In genomic region chr10:75708633-75708992, GRCm38 (mm10) we compare ENCODE assay signal across 7 mouse cellular contexts. TPM values are rescaled to one million over a fixed set of nuclear protein-coding genes. Genes with fewer than 3 reads are reported as not detected.
A peak's percentile ranks its signal among the peaks of the same experiment; 100 is the strongest.
DNase-seq lines count a peak whose midpoint lies in the region; ATAC-seq and TF ChIP-seq lines count a peak whose summit lies in the region.

No protein-coding gene starts in this region.

- no peak overlapping the region for H3K9ac ChIP-seq in liver, adult 2 months (ENCODE audit: low read depth, low read length)
- no peak overlapping the region for H3K9ac ChIP-seq in neural tube, embryonic 14.5 days (replicated peaks; ENCODE audit: low read depth, low read length)

- no peak for TF ChIP-seq POLR2A in brain, embryonic 14.5 days (IDR thresholded peaks at IDR 0.05; ENCODE audit: borderline replicate concordance, extremely low read depth, insufficient read depth, insufficient read length, poor library complexity, severe bottlenecking)
- TF ChIP-seq POLR2A in embryonic fibroblast, embryonic 13.5 days (IDR thresholded peaks at IDR 0.05; ENCODE audit: low read depth, low read length): no peak
- no peak for TF ChIP-seq POLR2A in liver, adult 2 months (IDR thresholded peaks at IDR 0.05; ENCODE audit: extremely low read depth, insufficient read depth, low read length)

- H3K4me1 ChIP-seq in embryonic fibroblast, embryonic 13.5 days (ENCODE audit: control insufficient read depth, insufficient read depth, low read length): peaks cover 6% of the 10 kb centered on the region; the same call in 1 of the 2 replicates
- H3K4me1 ChIP-seq in liver, adult 2 months (ENCODE audit: control insufficient read depth, insufficient read depth, low read length): peaks cover 7% of the 10 kb centered on the region
- H3K4me1 ChIP-seq in neural tube, embryonic 14.5 days (ENCODE audit: control insufficient read depth, insufficient read depth, low read length): peaks cover 13% of the 10 kb centered on the region

- peak; percentile 47 to 59 for DNase-seq in layer of hippocampus, postnatal 10 days (ENCODE audit: low spot score in 2 of 2)
- DNase-seq in layer of hippocampus, postnatal 36 days: no peak
- DNase-seq in brain, embryonic 14.5 days (ENCODE audit: low read depth): peak; percentile 76
- DNase-seq in liver, adult 2 months (ENCODE audit: extremely low read depth, low read depth, low spot score): no peak
- no peak for DNase-seq in urinary bladder, postnatal 10 days (ENCODE audit: low spot score)

- H3K27ac ChIP-seq in embryonic fibroblast, embryonic 13.5 days (ENCODE audit: insufficient read depth, low read length): no peak overlapping the region
- H3K27ac ChIP-seq in liver, adult 2 months (replicated peaks; ENCODE audit: insufficient read depth, low read depth, low read length): no peak overlapping the region
- H3K27ac ChIP-seq in neural tube, embryonic 14.5 days (ENCODE audit: low read depth, low read length): no peak overlapping the region

- no peak overlapping the region for H3K4me2 ChIP-seq in neural tube, embryonic 14.5 days (ENCODE audit: low read depth, low read length)

- no peaks in the 10 kb centered on the region for H3K27me3 ChIP-seq in liver, adult 2 months (ENCODE audit: control insufficient read depth, insufficient read depth, low read length)
- H3K27me3 ChIP-seq in neural tube, embryonic 14.5 days (ENCODE audit: control insufficient read depth, insufficient read depth, low read length): no peaks in the 10 kb centered on the region

- peak; percentile 78 for ATAC-seq in neural tube, embryonic 14.5 days (ENCODE audit: low read depth)

- no peak overlapping the region for H3K4me3 ChIP-seq in embryonic fibroblast, embryonic 13.5 days (ENCODE audit: insufficient read depth, low read length)
- no peak overlapping the region for H3K4me3 ChIP-seq in liver, adult 2 months (ENCODE audit: insufficient read depth, low read depth, low read length)
- no peak overlapping the region for H3K4me3 ChIP-seq in neural tube, embryonic 14.5 days (ENCODE audit: low read depth, low read length)

- H3K79me2 ChIP-seq in liver, adult 2 months (ENCODE audit: control insufficient read depth, insufficient read depth, low read length): no peaks in the 10 kb centered on the region

- TF ChIP-seq CTCF in brain, embryonic 14.5 days (IDR thresholded peaks at IDR 0.05; ENCODE audit: borderline replicate concordance, extremely low read depth, insufficient read depth, insufficient read length): peak; percentile 77
- peak; percentile 86; the same call in 1 of the 2 replicates for TF ChIP-seq CTCF in embryonic fibroblast, embryonic 13.5 days (IDR thresholded peaks at IDR 0.05; ENCODE audit: borderline replicate concordance, insufficient read depth, low read length)
- TF ChIP-seq CTCF in liver, adult 2 months (IDR thresholded peaks at IDR 0.05; ENCODE audit: low read depth, low read length): peak; percentile 59

- WGBS in liver, adult 2 months: 82% methylated on average over 9 of the region's 9 CpGs
- 36% methylated on average over 9 of the region's 9 CpGs for WGBS in neural tube, embryonic 14.5 days

- no peaks in the 10 kb centered on the region for H3K36me3 ChIP-seq in liver, adult 2 months (ENCODE audit: control insufficient read depth, insufficient read depth, low read length)
- peaks cover 38% of the 10 kb centered on the region for H3K36me3 ChIP-seq in neural tube, embryonic 14.5 days (ENCODE audit: control insufficient read depth, insufficient read depth, low read length)

- H3K9me3 ChIP-seq in neural tube, embryonic 14.5 days (ENCODE audit: control insufficient read depth, low read length): no peaks in the 10 kb centered on the region

RNA-seq across cellular contexts. Expression of gene Cabin1, which starts 55.5 kb away (rescaled TPM):
- total RNA-seq in layer of hippocampus, postnatal 10 days (2021): 10 to 100 TPM; 72.5 to 96.4 TPM
- total RNA-seq in layer of hippocampus, postnatal 36 days (2021): 10 to 100 TPM; 58.5 to 73.4 TPM
- polyA plus RNA-seq in brain, embryonic 14.5 days (2012; rRNA removed): 43.8 and 56.6 TPM in 2 replicates
- 30.2 and 30.9 TPM in 2 replicates for polyA plus RNA-seq in embryonic fibroblast, embryonic 13.5 days (2011; ENCODE audit: insufficient read length, low read depth, missing spikeins)
- 7.8 and 12.7 TPM in 2 replicates for total RNA-seq in liver, adult 2 months (2014; rRNA removed)
- polyA plus RNA-seq in liver, adult 2 months (2012; rRNA removed): 7.7 and 10.1 TPM in 2 replicates
- 34.2 and 39.9 TPM in 2 replicates for polyA plus RNA-seq in neural tube, embryonic 14.5 days (2014; fragmentation: Nextera tagmentation; extraction: Ambion mirVana)

Comparison
In these comparisons a context has a peak if more than half of its experiments do, and no peak if none do; other contexts are left out.
1. DNase-seq: peak in layer of hippocampus, postnatal 10 days (2 of 2) and brain, embryonic 14.5 days (single experiment); none in layer of hippocampus, postnatal 36 days (0 of 2), liver, adult 2 months (single experiment) and urinary bladder, postnatal 10 days (single experiment).
2. Peak in every context shown above with its lines, with median percentiles within 50 percentile points of each other: CTCF ChIP-seq.